Mouse (Mus musculus): ENCODE results near the gene Otulin. TPM values are rescaled to one million over a fixed set of nuclear protein-coding genes. Genes with fewer than 3 reads are reported as not detected.

Gene Otulin
- total and polyA plus RNA-seq, 3 experiments, result 65.5 to 70.6 TPM; not detected in 1

DNA sequence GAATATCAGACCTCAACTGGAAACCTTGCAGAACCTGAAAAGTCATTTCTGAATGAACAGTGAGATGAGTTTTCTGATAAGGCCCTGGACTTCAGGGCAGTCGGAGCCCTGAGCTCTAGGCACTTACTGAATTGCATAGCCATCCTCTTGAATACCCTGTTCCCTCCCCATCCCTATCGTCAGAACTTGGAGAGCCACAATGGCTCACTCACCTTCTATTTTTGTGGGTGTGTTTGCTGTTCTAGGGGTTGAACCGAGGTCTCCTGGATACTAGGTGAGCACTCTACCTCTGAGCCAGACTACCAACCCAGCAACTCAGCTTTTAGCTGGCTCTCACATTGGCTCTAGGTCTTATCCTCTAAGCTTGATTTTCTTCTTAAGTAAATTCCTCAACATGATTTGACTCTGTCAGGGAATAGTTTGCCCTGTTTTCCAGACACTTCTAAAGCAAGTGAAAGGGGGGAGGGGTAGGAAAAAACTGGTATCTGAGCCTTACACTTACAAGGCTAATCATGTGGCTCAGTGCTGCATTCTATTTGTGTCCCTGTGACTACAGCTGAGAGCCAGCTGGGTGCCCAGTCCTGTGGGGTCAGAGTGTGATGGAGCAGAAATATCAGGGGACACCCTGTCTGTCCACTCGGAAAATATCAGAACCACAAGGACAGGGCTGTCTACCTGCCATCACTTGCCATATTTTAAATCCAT is 92.8 kb downstream of the Otulin start:
- no peaks in the 10 kb centered on the region for H3K79me2 ChIP-seq (ENCODE audit: control insufficient read depth, insufficient read depth, low read length, poor library complexity)
- no peaks in the 10 kb centered on the region for H3K4me1 ChIP-seq (ENCODE audit: control insufficient read depth in 1 of 2, insufficient read depth in 2 of 2, low read length in 2 of 2)
- no peaks in the 10 kb centered on the region for H3K27me3 ChIP-seq (ENCODE audit: control insufficient read depth in 1 of 2, insufficient read depth in 2 of 2, low read length in 2 of 2)
- H3K4me3 ChIP-seq (ENCODE audit: control insufficient read depth in 1 of 2, insufficient read depth in 1 of 2, low read depth in 2 of 2, low read length in 2 of 2), result no peak overlapping the region
- no peak for TF ChIP-seq ZC3H11A (IDR thresholded peaks at IDR 0.05; ENCODE audit: low read depth, low read length)
- no peak for TF ChIP-seq ZMIZ1 (IDR thresholded peaks at IDR 0.05; ENCODE audit: low read depth, low read length)
- no peak for TF ChIP-seq ETS1 (IDR thresholded peaks at IDR 0.05; ENCODE audit: low read depth, low read length)
- no peak for TF ChIP-seq BHLHE40 (IDR thresholded peaks at IDR 0.05; ENCODE audit: borderline replicate concordance, low read depth, low read length)
- TF ChIP-seq KAT2A (conservative IDR thresholded peaks at IDR 0.05; ENCODE audit: low read depth, low read length), result no peak
- TF ChIP-seq POLR2A (IDR thresholded peaks at IDR 0.05; ENCODE audit: control insufficient read depth in 1 of 2, insufficient read depth in 1 of 2, low read depth in 1 of 2, low read length in 2 of 2, poor library complexity in 1 of 2), result no peak
- TF ChIP-seq SMC3 (IDR thresholded peaks at IDR 0.05; ENCODE audit: low read depth, low read length), result no peak
- no peak for TF ChIP-seq SIN3A (IDR thresholded peaks at IDR 0.05; ENCODE audit: low read length)
- no peak for TF ChIP-seq TCF12 (IDR thresholded peaks at IDR 0.05; ENCODE audit: low read depth, low read length)
- no peak for TF ChIP-seq TBP (IDR thresholded peaks at IDR 0.05; ENCODE audit: low read depth, low read length)
- TF ChIP-seq ZNF384 (IDR thresholded peaks at IDR 0.05; ENCODE audit: low read depth, low read length), result no peak
- TF ChIP-seq ELF1 (IDR thresholded peaks at IDR 0.05; ENCODE audit: low read depth, low read length), result no peak
- H3K27ac ChIP-seq (ENCODE audit: control insufficient read depth, low read depth, low read length), result no peak overlapping the region
- no peaks in the 10 kb centered on the region for H3K36me3 ChIP-seq (ENCODE audit: control insufficient read depth in 1 of 2, insufficient read depth in 2 of 2, low read length in 2 of 2)
- DNase-seq (ENCODE audit: low read depth, low spot score), result no peak
- H3K9ac ChIP-seq (ENCODE audit: control insufficient read depth, low read depth, low read length, poor library complexity, severe bottlenecking), result no peak overlapping the region
- no peaks in the 10 kb centered on the region for H3K9me3 ChIP-seq (replicated peaks; ENCODE audit: insufficient read depth, low read length)

- H3K79me2 ChIP-seq (ENCODE audit: control insufficient read depth, insufficient read depth, low read length, poor library complexity), result no peaks in the 10 kb centered on the region
- no peak for TF ChIP-seq MAX (IDR thresholded peaks at IDR 0.05; ENCODE audit: low read length)
- no peak for TF ChIP-seq UBTF (IDR thresholded peaks at IDR 0.05; ENCODE audit: borderline replicate concordance, insufficient read depth, low read depth, low read length)
- TF ChIP-seq JUND (IDR thresholded peaks at IDR 0.05; ENCODE audit: low read depth, low read length), result no peak
- no peak for TF ChIP-seq TBP (IDR thresholded peaks at IDR 0.05; ENCODE audit: low read depth, low read length)
- no peak for TF ChIP-seq ZNF384 (IDR thresholded peaks at IDR 0.05; ENCODE audit: low read depth, low read length)
- no peak for TF ChIP-seq E2F4 (IDR thresholded peaks at IDR 0.05; ENCODE audit: borderline replicate concordance, low read depth, low read length)
- no peak for TF ChIP-seq CHD1 (IDR thresholded peaks at IDR 0.05; ENCODE audit: low read depth, low read length)
- TF ChIP-seq POLR2A (IDR thresholded peaks at IDR 0.05; ENCODE audit: control insufficient read depth in 1 of 2, insufficient read depth in 1 of 2, low read depth in 1 of 2, low read length in 2 of 2, poor library complexity in 1 of 2), result no peak
- no peak for TF ChIP-seq RCOR1 (IDR thresholded peaks at IDR 0.05; ENCODE audit: low read depth, low read length)
- no peak for TF ChIP-seq CHD2 (IDR thresholded peaks at IDR 0.05; ENCODE audit: low read length)
- no peak for TF ChIP-seq ETS1 (IDR thresholded peaks at IDR 0.05; ENCODE audit: low read depth, low read length)
- TF ChIP-seq POLR2AphosphoS5 (IDR thresholded peaks at IDR 0.05; ENCODE audit: borderline replicate concordance, low read depth, low read length), result no peak
- no peak for TF ChIP-seq GATA1 (IDR thresholded peaks at IDR 0.05; ENCODE audit: low read depth, low read length)
- no peak for TF ChIP-seq SIN3A (IDR thresholded peaks at IDR 0.05; ENCODE audit: low read length)
- no peaks in the 10 kb centered on the region for H3K27me3 ChIP-seq (ENCODE audit: control insufficient read depth in 1 of 2, insufficient read depth in 2 of 2, low read length in 2 of 2)
- no peak overlapping the region for H3K27ac ChIP-seq (ENCODE audit: control insufficient read depth, low read depth, low read length)
- no peaks in the 10 kb centered on the region for H3K9me3 ChIP-seq (replicated peaks; ENCODE audit: insufficient read depth, low read length)
- H3K4me1 ChIP-seq (ENCODE audit: control insufficient read depth in 1 of 2, insufficient read depth in 2 of 2, low read length in 2 of 2), result no peaks in the 10 kb centered on the region
- no peak overlapping the region for H3K9ac ChIP-seq (ENCODE audit: control insufficient read depth, low read depth, low read length, poor library complexity, severe bottlenecking)
- no peak for DNase-seq (ENCODE audit: low read depth, low spot score)
- no peak overlapping the region for H3K4me3 ChIP-seq (ENCODE audit: control insufficient read depth in 1 of 2, insufficient read depth in 1 of 2, low read depth in 2 of 2, low read length in 2 of 2)
- no peaks in the 10 kb centered on the region for H3K36me3 ChIP-seq (ENCODE audit: control insufficient read depth in 1 of 2, insufficient read depth in 2 of 2, low read length in 2 of 2)
Measured at GRCm38 (mm10) chr15:27536771-27537170, 93.7 kb downstream of the Otulin start.

Measured in MEL (cell line).